Mouse (Mus musculus) CH12.LX (cell line): ENCODE measurements around the gene Rhobtb1.

Experiments
- CTCF ChIP-seq, 2 experiments: IDR thresholded peaks in 1 of 2; conservative IDR thresholded peaks in 1 of 2; 2 replicates each; pipeline ENCODE4 v1.5.1; 2011 to 2012; ENCODE audit warnings: low read depth in 2 of 2, low read length in 2 of 2, improper control_type of control experiment in 1 of 2, inconsistent platforms in 1 of 2, mild to moderate bottlenecking in 1 of 2, moderate library complexity in 1 of 2
- E2F4 ChIP-seq: IDR thresholded peaks from 2 replicates; pipeline ENCODE4 v1.6.1; 2011; ENCODE audit warnings: low read depth, low read length, improper control_type of control experiment; ENCODE audit not compliant: insufficient replicate concordance
- EP300 ChIP-seq: IDR thresholded peaks from 2 replicates; pipeline ENCODE4 v1.6.1; 2011; ENCODE audit warnings: low read length, improper control_type of control experiment
- MAX ChIP-seq: IDR thresholded peaks from 2 replicates; pipeline ENCODE4 v1.6.1; 2011; ENCODE audit warnings: low read length, improper control_type of control experiment
- POLR2A ChIP-seq: IDR thresholded peaks from 2 replicates; pipeline ENCODE4 v1.6.1; 2011; ENCODE audit warnings: low read depth, mild to moderate bottlenecking, improper control_type of control experiment, low read length
- RCOR1 ChIP-seq: conservative IDR thresholded peaks from 2 replicates; pipeline ENCODE4 v1.6.1; 2012; ENCODE audit warnings: low read depth, mild to moderate bottlenecking, inconsistent platforms, low read length, improper control_type of control experiment
- TBP ChIP-seq: conservative IDR thresholded peaks from 2 replicates; pipeline ENCODE4 v1.6.1; 2011; ENCODE audit warnings: low read depth, low read length, improper control_type of control experiment
- UBTF ChIP-seq: IDR thresholded peaks from 2 replicates; pipeline ENCODE4 v1.6.1; 2012; ENCODE audit warnings: low read depth, mild to moderate bottlenecking, inconsistent platforms, low read length, improper control_type of control experiment, moderate library complexity
- ZNF384 ChIP-seq: IDR thresholded peaks from 2 replicates; pipeline ENCODE4 v1.6.1; 2012; ENCODE audit warnings: low read depth, low read length, improper control_type of control experiment, inconsistent platforms

DNA sequence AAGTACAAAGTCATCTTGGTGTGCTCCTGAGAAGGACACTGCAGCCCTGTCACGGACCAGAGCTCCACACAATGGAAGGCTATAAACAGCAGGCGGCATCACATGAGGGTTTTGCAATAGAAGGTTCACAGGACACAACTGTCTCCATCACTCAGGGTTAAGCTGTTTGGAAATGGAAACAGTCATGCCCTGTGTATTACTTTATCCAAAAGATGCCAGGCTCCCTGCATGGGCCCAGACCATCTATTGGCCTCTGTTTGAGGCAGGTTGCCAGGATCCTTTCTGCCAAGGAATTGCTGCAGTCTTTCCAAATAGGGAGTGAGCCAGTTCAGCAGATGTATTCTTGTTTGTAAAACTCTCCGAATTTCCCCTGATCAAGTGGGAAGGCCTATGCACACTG lies 175.2 kb downstream of the Rhobtb1 start:
- TF ChIP-seq ZNF384 (no peak), CTCF (conservative IDR thresholded peaks at IDR 0.05 in 1 of 2, IDR thresholded peaks at IDR 0.05 in 1 of 2; ENCODE audit: low read depth in 2 of 2, low read length in 2 of 2) (no peak), E2F4 (no peak), TBP (no peak), RCOR1 (no peak), POLR2A (no peak), EP300 (no peak), MAX (no peak), UBTF (no peak)
